Mouse (Mus musculus) olfactory bulb, adult 2 months (tissue): Measurements from ENCODE around the gene Kif7.

Experiments used
- CTCF ChIP-seq: fragments of 200-500 bp; IDR thresholded peaks from 2 replicates; pipeline ENCODE4 v1.5.1; 2012; ENCODE audit warnings: low read depth, mild to moderate bottlenecking, low read length, moderate library complexity; ENCODE audit not compliant: insufficient read depth
- POLR2A ChIP-seq: fragments of 200-500 bp; IDR thresholded peaks from 2 replicates; pipeline ENCODE4 v1.6.1; 2012; ENCODE audit warnings: mild to moderate bottlenecking, low read depth, low read length, moderate library complexity; ENCODE audit not compliant: insufficient read depth

- TF ChIP-seq POLR2A (no peak), CTCF (no peak)
These were observed 45.8 kb upstream of the Kif7 start for GRCm38 (mm10) chr7:79761124-79761876.
